Mouse (Mus musculus): Measurements from ENCODE around the gene Atg9a. TPM values are rescaled to one million over a fixed set of nuclear protein-coding genes. Genes with fewer than 3 reads are reported as not detected.

Gene Atg9a
- total and polyA plus RNA-seq, 3 experiments, result 4.4 to 15.6 (median 12.9) TPM

DNA sequence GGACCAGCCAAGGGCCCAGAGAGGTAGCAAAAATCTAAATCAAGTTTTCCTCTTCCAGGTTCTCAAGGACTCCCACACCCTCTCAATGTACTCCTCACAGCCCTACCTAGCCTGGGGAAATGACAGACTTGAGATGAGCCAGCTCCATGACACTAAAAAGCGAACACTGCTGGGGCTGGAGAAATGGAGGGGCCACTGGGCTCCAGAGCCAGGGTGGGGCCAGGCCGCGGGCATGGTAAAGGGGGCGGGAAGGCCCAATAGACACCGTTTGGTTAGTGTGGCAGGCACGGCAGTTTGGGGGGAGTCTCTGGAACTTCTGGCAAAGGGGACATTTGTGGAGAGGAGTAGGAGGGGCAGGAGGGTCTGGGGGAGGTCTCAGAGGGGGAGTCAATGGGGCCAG is 55.7 kb downstream of the Atg9a start:
- TF ChIP-seq ELF1 (IDR thresholded peaks at IDR 0.05; ENCODE audit: low read depth, low read length) (no peak), IRF4 (IDR thresholded peaks at IDR 0.05; ENCODE audit: low read depth, low read length) (no peak), JUND (conservative IDR thresholded peaks at IDR 0.05; ENCODE audit: low read depth, low read length) (no peak), TBP (conservative IDR thresholded peaks at IDR 0.05; ENCODE audit: low read depth, low read length) (no peak), MAX (IDR thresholded peaks at IDR 0.05; ENCODE audit: low read length) (no peak), ETS1 (conservative IDR thresholded peaks at IDR 0.05; ENCODE audit: low read depth, low read length) (no peak), ZKSCAN1 (IDR thresholded peaks at IDR 0.05; ENCODE audit: borderline replicate concordance, low read depth, low read length) (no peak), ZNF384 (IDR thresholded peaks at IDR 0.05; ENCODE audit: low read depth, low read length) (no peak), POLR2AphosphoS2 (IDR thresholded peaks at IDR 0.05; ENCODE audit: low read depth, low read length) (no peak), GABPA (IDR thresholded peaks at IDR 0.05; ENCODE audit: insufficient replicate concordance, low read depth, low read length) (no peak), JUN (IDR thresholded peaks at IDR 0.05; ENCODE audit: insufficient read depth, low read depth, low read length) (no peak), UBTF (IDR thresholded peaks at IDR 0.05; ENCODE audit: low read depth, low read length) (no peak), MYC (IDR thresholded peaks at IDR 0.05; ENCODE audit: low read depth, low read length) (no peak), CTCF (conservative IDR thresholded peaks at IDR 0.05 in 1 of 2, IDR thresholded peaks at IDR 0.05 in 1 of 2; ENCODE audit: low read depth in 2 of 2, low read length in 2 of 2) (no peak), NRF1 (IDR thresholded peaks at IDR 0.05; ENCODE audit: low read depth, low read length) (no peak), CHD2 (IDR thresholded peaks at IDR 0.05; ENCODE audit: low read length) (no peak), MEF2A (IDR thresholded peaks at IDR 0.05; ENCODE audit: borderline replicate concordance, low read depth, low read length) (no peak), SIN3A (IDR thresholded peaks at IDR 0.05; ENCODE audit: low read length) (no peak)
- Histone ChIP-seq H3K9me3 (replicated peaks; ENCODE audit: low read length) (no peaks in the 10 kb centered on the region), H3K4me2 (ENCODE audit: insufficient read depth, low read depth, poor library complexity, severe bottlenecking) (no peak overlapping the region), H3K79me2 (replicated peaks; ENCODE audit: control insufficient read depth, extremely low read depth, insufficient read depth, poor library complexity, severe bottlenecking) (no peaks in the 10 kb centered on the region), H3K27ac (ENCODE audit: insufficient read depth, low read depth) (no peak overlapping the region), H3K27me3 (replicated peaks) (no peaks in the 10 kb centered on the region), H3K9ac (ENCODE audit: insufficient read depth, low read depth) (no peak overlapping the region), H3K4me3 (replicated peaks in 1 of 3; ENCODE audit: low read depth in 2 of 3, low read length in 2 of 3, poor library complexity in 1 of 3) (no peak overlapping the region), H3K36me3 (replicated peaks in 1 of 2; ENCODE audit: control insufficient read depth in 1 of 2, insufficient read depth in 1 of 2, low read length in 1 of 2) (peaks cover 30 to 47% of the 10 kb centered on the region in 2 experiments), H3K4me1 (ENCODE audit: control insufficient read depth in 1 of 2, insufficient read depth in 2 of 2) (peaks cover 0 to 6% of the 10 kb centered on the region in 2 experiments; a peak in 1 of 4 replicates)
- dilution Hi-C loops (cut with MboI; ENCODE audit: extremely low pct_ligation_motif_present, extremely low pct_unique_long_range_greater_than_20kb, low sequenced_read_pairs), result no loop called here
- in situ Hi-C loops (cut with MboI; ENCODE audit: low pct_ligation_motif_present, low pct_unique_long_range_greater_than_20kb, low sequenced_read_pairs), result no loop called here
- no peak for DNase-seq (ENCODE audit: extremely low read depth)

- in situ Hi-C loops (cut with MboI; ENCODE audit: low pct_ligation_motif_present, low pct_unique_long_range_greater_than_20kb, low sequenced_read_pairs) (no loop called here), dilution Hi-C loops (cut with MboI; ENCODE audit: extremely low pct_ligation_motif_present, extremely low pct_unique_long_range_greater_than_20kb, low sequenced_read_pairs) (no loop called here)
- no peak for DNase-seq (ENCODE audit: extremely low read depth)
- Histone ChIP-seq H3K4me2 (ENCODE audit: insufficient read depth, low read depth, poor library complexity, severe bottlenecking) (no peak within 1 kb of the TSS), H3K79me2 (replicated peaks; ENCODE audit: control insufficient read depth, extremely low read depth, insufficient read depth, poor library complexity, severe bottlenecking) (no peaks in the 10 kb centered on the region), H3K9me3 (replicated peaks; ENCODE audit: low read length) (no peaks in the 10 kb centered on the region), H3K36me3 (replicated peaks in 1 of 2; ENCODE audit: control insufficient read depth in 1 of 2, insufficient read depth in 1 of 2, low read length in 1 of 2) (peaks cover 23 to 34% of the 10 kb centered on the region in 2 experiments), H3K4me3 (replicated peaks in 1 of 3; ENCODE audit: low read depth in 2 of 3, low read length in 2 of 3, poor library complexity in 1 of 3) (no peak within 1 kb of the TSS), H3K27ac (ENCODE audit: insufficient read depth, low read depth) (no peak within 1 kb of the TSS), H3K9ac (ENCODE audit: insufficient read depth, low read depth) (no peak within 1 kb of the TSS), H3K4me1 (ENCODE audit: control insufficient read depth in 1 of 2, insufficient read depth in 2 of 2) (no peaks in the 10 kb centered on the region), H3K27me3 (replicated peaks) (no peaks in the 10 kb centered on the region)
- no peak for TF ChIP-seq NELFE (IDR thresholded peaks at IDR 0.05; ENCODE audit: low read depth, low read length)
- TF ChIP-seq PAX5 (IDR thresholded peaks at IDR 0.05; ENCODE audit: low read length), result no peak
- no peak for TF ChIP-seq ZMIZ1 (IDR thresholded peaks at IDR 0.05; ENCODE audit: low read depth, low read length)
- no peak for TF ChIP-seq MAX (IDR thresholded peaks at IDR 0.05; ENCODE audit: low read length)
- TF ChIP-seq SIN3A (IDR thresholded peaks at IDR 0.05; ENCODE audit: low read length), result no peak
- no peak for TF ChIP-seq ZC3H11A (IDR thresholded peaks at IDR 0.05; ENCODE audit: low read depth, low read length)
- no peak for TF ChIP-seq MXI1 (IDR thresholded peaks at IDR 0.05; ENCODE audit: low read depth, low read length)
- no peak for TF ChIP-seq ZKSCAN1 (IDR thresholded peaks at IDR 0.05; ENCODE audit: borderline replicate concordance, low read depth, low read length)
- no peak for TF ChIP-seq JUN (IDR thresholded peaks at IDR 0.05; ENCODE audit: insufficient read depth, low read depth, low read length)
- TF ChIP-seq CTCF (conservative IDR thresholded peaks at IDR 0.05 in 1 of 2, IDR thresholded peaks at IDR 0.05 in 1 of 2; ENCODE audit: low read depth in 2 of 2, low read length in 2 of 2), result no peak
- no peak for TF ChIP-seq KAT2A (IDR thresholded peaks at IDR 0.05; ENCODE audit: insufficient replicate concordance, low read length)
- no peak for TF ChIP-seq MYC (IDR thresholded peaks at IDR 0.05; ENCODE audit: low read depth, low read length)
- TF ChIP-seq BHLHE40 (IDR thresholded peaks at IDR 0.05; ENCODE audit: low read depth, low read length), result no peak
- TF ChIP-seq ZNF384 (IDR thresholded peaks at IDR 0.05; ENCODE audit: low read depth, low read length), result no peak
- TF ChIP-seq NRF1 (IDR thresholded peaks at IDR 0.05; ENCODE audit: low read depth, low read length), result no peak
- TF ChIP-seq SMC3 (IDR thresholded peaks at IDR 0.05; ENCODE audit: low read depth, low read length), result no peak
These were observed 58.4 kb downstream of the Atg9a start, which contains the start of gene Slc23a3 for GRCm38 (mm10) chr1:75133421-75134207. Gene Slc23a3 (minus strand): TSS chr1:75133890.
